Mouse (Mus musculus) ES-CJ7 (cell line): Measurements from ENCODE around the gene Gls.

Experiments
- DNase-seq: peaks from one replicate; pipeline ENCODE4 v3.0.0; 2011; ENCODE audit warnings: low read depth, low spot score

The Gls gene

DNA sequence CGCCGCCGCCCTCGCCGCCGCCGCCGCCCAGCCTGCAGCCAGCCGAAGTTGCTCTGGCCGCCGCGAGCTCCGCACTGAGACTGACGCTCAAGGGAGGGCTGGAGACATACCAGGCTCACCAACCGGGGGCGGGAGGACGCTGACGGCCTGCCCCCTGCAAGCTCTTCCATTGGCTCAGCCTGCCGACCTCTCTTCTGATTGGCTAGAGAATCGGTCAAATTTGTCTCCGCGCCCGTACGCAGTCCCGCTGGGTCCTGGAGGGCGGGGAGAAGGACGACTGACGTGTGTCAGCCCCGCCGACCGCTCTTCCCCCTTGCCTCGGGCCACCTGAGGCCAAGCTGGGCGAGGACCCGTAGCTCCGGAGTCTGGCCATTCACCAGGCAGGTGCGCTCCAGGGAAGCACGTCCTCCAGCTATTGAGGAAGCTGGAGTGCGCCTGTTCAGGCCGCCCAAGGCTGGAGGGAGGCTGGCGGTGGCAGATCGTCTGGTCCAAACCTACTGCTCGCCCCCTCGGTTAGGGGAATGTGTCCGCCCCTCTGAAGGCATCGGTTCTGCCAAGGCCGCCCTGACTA lies at the start of gene Gls:
TSS of gene Gls (minus strand) at position 90 of the 571 bp plus-strand sequence.
- peak; percentile 99 for DNase-seq

DNA sequence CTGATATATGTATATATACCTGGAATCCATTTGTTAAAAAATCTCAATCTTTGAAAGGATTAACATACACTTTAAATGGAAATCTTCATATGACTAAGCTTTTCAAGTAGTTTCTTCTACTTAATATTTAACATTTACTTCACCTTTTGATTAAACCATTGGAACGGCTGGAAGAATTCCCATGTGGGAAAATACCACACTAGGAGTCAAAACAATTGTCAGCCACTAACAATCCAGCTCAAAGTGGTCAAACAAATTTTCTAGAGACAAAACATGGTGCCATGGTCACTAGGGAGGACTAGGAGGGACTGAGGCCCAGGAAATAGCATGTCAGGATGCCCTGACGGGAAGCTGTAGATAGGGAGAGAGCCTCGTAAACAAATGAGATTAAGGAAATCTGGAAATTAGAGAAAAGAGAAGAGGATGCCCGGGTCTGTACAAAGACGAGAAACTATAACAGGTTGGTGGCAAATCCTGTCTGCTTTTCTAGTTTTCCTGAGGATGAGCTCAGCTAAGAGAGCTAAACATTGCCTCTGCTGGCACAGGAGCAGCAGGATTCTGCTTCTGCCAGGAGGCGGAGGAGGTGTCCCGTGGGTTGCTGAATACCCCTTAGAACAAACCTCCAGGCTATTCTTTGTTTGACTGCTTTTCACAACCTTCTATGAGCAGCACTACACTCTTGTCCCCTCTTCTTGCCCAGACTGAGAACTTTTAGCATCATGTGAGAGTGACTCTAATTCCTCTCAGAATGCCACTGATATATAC lies 47.0 kb upstream of the Gls start:
- no peak for DNase-seq

DNA sequence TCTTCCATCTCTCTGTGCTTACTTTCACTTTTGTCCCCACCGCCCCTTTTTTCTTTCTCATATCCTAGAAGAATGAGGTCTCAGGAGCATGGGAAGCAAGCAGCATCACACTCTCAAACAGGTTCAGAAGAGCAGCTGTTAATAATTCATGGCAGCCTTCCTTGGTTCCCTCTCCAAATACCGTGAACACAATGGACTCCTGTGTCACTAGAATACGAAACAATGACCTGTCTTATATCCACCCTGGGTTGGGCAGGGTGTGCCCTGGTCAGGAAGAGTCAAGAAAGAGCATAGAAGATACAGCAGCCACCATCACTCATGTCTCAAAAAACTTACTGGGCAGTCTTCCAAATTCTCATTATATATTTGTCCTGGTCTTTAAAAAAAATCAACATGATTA lies 46.3 kb upstream of the Gls start:
- peak; percentile 51 for DNase-seq

DNA sequence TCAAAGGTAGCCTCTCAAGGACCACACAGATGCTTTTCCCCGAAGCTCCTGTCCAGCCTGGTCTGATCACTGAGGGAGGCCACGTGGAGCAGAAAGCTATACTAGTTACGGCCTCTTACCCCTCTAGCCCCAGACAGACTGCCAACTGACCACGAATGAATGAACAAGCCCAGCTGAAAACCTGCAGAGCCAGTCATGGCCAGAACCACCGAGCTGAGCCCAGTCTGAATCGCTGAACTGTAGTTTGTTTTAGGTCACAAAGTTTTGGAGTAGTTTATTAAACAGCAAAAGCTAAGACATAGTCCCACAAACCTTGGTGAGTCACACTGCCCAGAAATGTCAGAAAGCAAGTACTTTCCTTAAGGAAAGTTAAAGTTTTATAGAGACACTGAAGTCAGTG lies 45.0 kb upstream of the Gls start:
- DNase-seq, result no peak

DNA sequence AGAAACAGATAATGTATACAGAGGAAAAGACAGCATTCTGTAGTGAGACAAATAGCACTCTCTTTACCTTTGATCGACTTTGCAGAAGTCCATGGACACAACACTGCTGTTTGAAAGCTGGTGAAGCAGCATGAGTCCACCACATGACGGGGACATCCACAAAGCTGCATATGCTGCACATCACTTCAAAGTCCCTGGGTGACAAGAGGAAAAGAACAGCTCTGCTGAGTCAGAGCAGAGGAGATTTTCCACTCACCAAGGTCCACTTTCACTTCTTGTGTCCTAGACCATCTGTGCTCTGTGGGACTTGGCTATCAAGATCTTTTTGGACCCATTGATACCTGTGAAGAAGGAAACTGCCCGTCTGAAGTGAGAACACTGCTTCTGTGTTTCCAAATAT lies 41.2 kb upstream of the Gls start:
- DNase-seq, result no peak

DNA sequence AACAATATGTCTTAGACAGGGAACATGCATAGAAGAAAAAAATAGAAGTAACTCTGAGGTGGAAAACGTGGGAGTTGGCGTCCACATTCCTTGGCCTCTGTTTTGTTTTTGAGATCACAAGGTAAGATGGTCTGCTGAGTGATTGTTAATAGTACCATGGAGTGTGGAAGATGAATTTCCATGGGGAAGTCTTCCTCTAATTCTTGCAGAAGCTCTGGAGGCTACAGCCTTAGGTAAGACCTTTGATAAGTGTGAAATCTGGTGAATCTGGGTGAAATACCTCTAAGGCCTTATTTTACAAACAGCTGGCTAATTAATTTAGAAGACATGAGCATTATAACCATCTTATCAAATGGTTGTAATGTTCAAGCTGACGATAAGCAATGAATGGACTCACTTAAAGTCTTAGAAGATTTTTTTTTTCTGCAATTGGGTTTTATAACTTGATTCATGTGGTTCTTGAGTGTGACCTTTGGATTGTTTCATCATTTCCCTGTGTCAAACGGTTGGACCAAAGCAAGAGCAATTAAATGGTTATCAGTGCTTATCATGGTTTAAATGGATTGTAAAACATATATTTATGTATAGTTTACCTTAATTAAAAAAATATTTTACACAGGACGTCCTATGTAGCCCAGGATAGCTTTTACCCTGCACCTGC lies 39.1 kb upstream of the Gls start:
- no peak for DNase-seq

DNA sequence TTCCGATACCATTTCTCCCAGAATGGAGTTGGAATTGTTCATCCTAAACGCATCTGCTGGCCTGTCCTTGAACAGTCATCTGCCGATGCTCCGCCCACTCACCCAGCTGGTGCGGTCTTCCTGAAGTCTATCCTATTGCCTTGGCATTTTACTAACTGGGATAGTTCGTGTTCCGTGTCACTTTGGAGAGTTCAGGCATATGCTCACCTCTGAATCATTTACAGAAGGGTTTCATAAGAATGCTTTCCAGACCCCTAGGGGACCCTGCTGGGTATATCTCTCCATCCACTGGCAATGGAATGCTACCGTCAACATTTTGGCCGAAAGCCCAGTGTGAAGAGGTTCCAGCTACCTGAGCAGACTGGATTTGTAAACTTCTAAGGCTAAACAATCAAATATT lies 37.3 kb upstream of the Gls start:
- peak; percentile 30 for DNase-seq

DNA sequence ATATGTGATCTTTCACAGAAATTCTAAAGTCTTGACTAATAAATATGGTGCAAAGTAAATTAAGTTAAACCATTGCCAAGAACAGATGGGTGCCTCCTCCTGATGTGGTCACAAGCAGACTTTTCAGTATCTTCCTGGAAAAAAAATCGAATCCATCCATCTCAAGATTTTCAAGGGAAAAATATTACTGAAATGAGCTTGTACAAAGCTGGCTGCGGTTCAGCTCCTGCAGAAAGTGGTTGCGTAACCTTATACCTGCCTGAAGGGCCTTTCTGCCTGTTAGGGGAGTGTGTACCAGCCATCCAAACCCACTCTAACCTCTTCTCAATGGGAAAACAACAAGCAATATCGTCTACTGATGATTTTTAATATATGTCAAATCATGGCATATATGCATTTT lies 36.6 kb upstream of the Gls start:
- no peak for DNase-seq

DNA sequence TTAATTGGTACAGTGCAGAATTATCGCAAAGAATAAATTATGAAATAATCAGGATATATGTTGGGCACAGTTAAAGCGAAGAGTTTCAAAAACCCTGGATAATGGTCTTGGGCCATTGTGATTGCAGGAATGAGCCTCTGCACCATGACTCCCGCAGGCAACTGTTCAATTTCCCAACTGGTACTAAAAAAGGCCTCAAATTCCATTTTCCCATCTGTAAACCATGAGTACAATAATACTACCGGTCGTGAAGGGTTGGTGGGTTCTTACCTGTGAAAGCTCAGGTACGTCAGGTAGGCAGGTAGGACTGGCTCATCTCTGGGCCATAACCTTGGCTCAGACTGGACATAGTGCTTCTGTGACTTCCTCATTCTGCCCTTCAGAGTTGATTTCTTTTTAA lies 35.0 kb upstream of the Gls start:
- no peak for DNase-seq

DNA sequence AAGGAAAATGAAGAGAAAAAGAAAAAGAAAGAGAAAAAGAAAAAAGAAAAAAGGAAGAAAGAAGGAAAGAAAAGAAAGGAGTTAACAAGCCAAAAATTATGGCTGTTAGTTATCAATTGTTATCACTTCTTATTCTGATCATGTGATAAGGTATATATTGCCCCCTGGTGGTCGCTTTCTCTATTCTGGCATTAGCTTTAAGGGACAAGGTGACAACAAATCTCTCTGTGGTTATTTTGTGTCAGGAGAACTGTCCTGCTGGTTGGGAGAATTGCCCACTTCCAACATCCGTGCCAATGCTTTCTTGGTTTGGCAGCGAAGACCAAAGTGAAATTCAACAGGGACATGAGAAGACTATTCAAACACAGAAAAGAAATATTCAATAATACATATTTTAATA lies 34.6 kb upstream of the Gls start:
- DNase-seq, result peak; percentile 80

DNA sequence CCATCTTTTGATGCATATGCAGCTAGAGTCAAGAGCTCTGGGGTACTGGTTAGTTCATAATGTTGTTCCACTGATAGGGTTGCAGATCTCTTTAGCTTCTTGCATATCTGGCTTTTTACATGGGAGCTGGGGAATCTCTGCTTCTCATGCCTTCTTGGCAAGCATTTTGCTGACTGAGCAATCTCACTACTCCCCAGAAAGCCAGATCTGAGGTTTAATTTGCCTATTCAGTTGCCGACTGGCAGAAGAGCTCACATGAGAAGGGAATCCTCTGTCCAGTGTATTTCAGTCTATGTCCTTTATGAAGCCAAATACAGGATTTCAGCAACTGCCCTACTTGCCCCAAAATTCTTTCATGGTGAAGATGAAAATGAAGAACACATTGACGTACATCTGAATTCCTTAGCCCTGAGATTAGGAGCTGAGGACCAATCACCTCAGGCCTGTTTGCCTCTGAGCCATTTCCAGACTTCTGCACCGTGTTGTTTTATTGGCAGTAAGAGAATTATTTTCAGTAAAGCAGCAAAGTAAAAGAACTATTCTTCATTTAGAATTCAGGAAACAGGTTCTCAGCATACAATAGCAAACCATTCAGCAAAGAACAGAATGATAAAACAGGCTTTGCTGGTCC lies 33.0 kb upstream of the Gls start:
- no peak for DNase-seq

DNA sequence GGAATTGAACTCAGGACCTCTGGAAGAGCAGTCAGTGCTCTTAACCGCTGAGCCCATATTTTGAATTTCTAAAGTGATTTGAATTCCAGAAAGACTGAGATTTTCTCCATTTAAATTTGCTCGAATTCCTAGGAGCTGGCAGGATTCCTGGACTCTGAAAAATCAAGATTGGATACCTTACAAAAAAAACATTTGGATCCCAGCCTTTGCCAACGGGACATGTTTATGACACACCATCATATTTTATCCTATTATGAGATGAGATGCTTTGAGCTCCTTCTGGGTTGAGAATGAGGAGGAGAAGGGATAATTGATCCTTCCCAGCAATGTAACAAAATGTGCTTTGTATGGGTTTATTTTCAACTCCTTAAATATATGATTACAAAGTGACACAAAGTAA lies 31.3 kb upstream of the Gls start:
- DNase-seq, result no peak

DNA sequence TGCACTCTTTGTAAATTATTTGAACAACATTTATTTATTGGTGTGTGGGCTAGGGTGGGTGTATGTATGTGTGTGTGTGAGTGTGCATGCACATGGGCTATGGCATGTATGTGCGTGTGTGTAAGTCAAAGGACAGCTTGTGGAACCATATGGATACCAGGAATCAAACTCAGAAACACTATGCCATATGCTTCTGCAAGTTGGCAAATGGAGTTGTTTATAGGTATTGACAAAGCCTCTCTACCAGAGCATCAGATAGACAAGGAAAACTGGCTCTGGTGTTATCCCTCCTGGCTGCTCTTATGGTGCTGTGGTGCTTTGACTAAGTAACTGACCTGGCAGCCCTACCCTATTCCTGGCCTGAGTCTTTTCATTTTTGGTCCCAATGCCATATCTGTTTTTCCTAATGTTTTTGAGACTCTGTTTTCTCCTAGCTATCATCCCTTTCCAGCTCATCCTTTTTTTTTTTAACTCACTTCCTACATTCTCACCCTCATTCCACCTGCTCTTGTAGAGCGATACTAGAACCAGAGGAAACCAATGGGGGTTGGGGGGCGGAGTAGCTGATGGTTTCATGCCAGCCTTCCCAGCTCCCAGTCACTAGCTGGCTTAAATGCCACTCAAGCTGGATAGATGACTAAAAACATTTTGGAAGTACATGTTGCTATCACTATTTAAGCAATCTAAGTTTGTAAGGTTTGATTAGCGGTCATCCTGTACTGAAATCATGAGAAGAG lies 27.5 kb upstream of the Gls start:
- DNase-seq, result no peak

DNA sequence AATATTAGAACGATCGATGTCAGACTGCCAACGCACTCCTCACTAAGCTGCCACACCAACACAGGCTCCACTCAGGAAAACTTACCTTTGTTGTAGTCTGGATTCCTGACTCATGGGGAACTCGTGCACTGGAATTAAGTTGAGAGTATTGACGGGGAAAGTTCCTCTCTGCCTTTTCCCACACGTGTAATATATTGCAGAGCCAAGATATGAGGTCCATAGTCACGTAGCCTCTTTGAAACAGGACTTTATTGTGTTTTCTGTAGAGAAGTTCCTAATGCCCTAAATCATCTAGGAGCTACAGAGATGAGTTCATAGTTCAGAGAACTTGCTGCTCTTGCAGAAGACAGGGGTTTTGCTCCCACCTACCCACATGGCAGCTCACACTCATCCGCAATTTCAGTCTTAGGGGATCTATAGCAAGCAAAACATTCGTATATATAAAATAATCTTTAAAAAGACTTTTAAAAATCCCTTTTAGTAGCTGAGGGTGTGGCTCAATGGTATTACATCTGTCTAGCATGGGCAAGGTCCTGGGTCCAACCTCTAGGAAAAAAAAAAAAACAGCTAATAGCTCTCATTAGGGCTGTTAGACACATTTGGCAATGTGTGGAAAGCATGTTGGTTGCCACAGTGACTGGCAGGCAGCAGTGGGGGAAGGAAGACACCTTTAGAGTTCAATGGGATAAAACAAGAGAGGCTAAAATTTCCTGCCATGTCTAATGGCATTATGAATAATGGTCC lies 25.1 kb upstream of the Gls start:
- no peak for DNase-seq

DNA sequence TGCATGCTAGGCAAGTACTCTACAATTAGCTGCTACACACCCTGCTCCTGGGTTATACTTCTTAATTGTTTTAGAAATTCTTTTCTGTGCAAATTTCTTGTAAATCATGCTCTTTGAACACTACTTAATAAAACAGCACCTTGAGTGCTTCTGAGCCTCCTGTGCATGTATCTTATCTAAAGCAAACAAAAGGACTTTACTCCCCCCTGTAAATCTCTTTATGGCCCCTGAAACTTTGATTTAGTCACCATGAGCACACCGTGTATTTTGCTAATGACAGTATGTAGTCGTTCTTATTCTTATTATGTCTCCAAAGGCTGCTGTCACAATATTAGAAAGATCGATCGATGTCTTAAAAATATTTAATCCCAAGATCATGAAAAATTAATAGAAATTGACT lies 23.9 kb upstream of the Gls start:
- no peak for DNase-seq

DNA sequence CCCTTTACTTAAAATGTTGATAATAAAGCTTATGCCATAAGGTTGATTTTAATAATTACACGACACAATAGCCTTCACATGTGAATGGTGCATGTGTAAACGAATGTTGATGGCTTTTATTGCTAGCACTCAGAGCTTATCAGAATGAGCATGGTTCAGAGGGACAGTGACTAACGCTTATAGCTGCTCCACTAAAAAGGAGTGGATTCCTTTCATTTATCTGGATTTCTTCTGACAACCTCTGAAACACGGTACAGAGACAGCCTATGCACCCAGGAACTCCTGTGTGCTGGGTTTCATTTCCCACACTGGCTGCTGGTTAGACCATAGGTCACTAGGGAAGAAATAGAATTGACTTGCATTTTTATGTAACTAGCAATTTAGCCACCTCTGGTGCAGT lies 23.2 kb upstream of the Gls start:
- no peak for DNase-seq

DNA sequence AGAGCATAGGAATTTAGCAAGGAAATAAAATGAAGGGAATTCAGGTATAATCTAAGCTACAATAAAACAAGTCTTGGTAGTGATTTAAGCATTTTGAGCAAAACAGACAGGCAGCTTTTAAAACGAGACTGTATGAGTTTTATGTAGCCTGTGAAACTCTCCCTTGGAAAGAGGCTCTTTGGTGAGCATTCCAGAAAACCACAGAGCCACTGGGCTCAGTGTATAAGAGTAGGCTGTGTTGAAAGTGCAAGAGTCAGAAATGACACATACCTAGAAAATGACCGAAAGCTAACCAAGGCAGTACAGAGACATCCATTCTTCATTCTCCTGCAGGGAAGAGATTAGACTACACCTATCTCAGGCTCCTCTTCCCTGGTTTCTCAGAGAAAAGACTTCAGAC lies 21.4 kb upstream of the Gls start:
- no peak for DNase-seq

DNA sequence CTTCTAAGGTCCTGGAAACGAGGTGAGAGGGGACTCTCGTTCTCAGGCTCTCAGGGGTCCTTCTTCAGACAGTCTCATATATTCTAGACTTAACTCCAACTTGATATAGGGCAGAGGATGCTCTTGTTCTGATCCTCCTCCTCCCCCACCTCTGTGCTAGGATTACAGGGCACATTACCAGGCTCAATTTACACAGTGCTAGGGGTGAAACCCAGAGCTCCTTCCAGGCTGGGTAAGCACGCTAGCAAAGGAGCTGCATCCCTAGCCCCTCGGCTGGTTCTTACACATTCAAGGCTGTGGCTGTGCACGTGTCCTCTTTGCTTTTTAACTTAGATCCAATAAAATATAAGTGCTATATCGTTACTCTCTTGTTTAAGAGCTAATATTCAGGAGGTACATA lies 20.4 kb upstream of the Gls start:
- no peak for DNase-seq

DNA sequence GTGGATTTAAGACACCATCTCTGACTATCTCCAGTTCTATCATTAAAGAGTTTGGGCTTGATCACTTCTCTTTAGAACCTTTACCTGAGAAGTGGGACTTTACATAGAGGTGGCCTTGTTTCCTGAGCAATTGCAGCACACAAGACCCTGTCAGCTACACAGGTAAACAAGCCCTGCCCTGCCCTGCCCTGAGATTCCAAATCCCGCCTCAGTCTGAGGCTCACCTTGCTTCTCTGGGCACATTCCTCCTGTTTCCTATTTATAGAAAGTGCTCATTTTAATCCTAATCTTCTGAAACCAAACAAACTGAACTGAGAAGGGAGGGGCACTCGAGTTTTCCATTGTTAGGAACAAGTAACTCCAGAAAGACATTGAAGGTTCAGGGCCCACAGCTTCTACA lies 19.4 kb upstream of the Gls start:
- no peak for DNase-seq

DNA sequence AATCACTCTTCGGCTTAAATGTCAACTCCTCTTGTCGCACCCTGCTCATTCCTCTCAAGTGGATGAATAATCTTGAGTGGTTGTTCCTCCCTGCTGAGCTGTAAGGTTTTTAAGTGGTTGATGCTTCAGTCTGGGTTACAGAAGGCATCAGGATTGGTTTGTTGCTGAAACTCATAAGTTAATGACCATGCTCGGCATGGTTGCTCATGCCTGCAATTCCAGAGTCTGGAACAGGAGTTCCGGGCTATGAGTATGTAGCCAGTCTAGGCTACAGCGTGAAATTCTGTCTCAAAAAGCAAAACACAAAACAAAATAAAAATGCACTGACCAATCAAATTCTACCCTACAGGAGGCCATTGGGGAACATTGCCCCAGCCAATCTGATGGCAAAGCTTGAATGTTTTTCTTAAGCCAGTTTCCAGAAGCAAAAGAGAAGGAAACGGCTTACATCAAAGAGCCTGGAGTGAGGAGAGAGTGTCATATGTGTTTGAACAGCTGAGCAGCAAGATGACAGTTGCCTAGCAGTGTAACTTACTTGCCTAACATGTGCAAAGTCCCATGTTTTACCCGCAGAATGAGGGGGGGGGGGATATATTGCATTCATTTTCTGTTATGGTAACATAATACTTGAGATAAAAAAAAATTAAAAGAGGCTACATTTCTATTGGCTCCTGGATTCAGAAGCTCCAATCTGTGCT lies 18.2 kb upstream of the Gls start:
- no peak for DNase-seq
